Mouse (Mus musculus) embryonic facial prominence, embryonic 12.5 days (tissue): ENCODE results near the gene Epb41l4b. TPM values are rescaled to one million over a fixed set of nuclear protein-coding genes. Genes with fewer than 3 reads are reported as not detected.

Experiments used
- ATAC-seq: fragments of 200-750 bp; cut with Nextera tagmentation; 2 replicates; pipeline ENCODE4 v1.8.0; 2017; ENCODE audit not compliant: insufficient number of reproducible peaks, insufficient read depth, low FRiP score, low TSS enrichment
- H3K27ac ChIP-seq: fragments of 300-500 bp; sonication (generic); 2 replicates; pipeline ENCODE4 v1.5.1; 2016; ENCODE audit warnings: mild to moderate bottlenecking
- H3K27me3 ChIP-seq: fragments of 300-500 bp; sonication (generic); 2 replicates; pipeline ENCODE4 v1.6.1; 2016; ENCODE audit warnings: mild to moderate bottlenecking, moderate library complexity
- H3K36me3 ChIP-seq: fragments of 300-500 bp; sonication (generic); 2 replicates; pipeline ENCODE4 v1.6.1; 2016; ENCODE audit warnings: mild to moderate bottlenecking
- H3K4me1 ChIP-seq: fragments of 300-500 bp; sonication (generic); 2 replicates; pipeline ENCODE4 v1.6.1; 2016
- H3K4me2 ChIP-seq: fragments of 300-500 bp; sonication (generic); replicated peaks from 2 replicates; pipeline ENCODE4 v1.6.1; 2016; ENCODE audit warnings: mild to moderate bottlenecking, moderate library complexity
- H3K4me3 ChIP-seq: fragments of 300-500 bp; sonication (generic); 2 replicates; pipeline ENCODE4 v1.5.1; 2016; ENCODE audit warnings: mild to moderate bottlenecking
- H3K9ac ChIP-seq: fragments of 300-500 bp; sonication (generic); 2 replicates; pipeline ENCODE4 v1.6.1; 2016; ENCODE audit warnings: mild to moderate bottlenecking, moderate library complexity
- H3K9me3 ChIP-seq: fragments of 300-500 bp; sonication (generic); 2 replicates; pipeline ENCODE4 v1.6.1; 2016; ENCODE audit warnings: mild to moderate bottlenecking, moderate library complexity
- WGBS: fragments of 180-500 bp; shearing (Covaris S2); methylation state at CpG from one replicate; pipeline ENCODE4 v1.1.7; 2016; 5-methylcytosine and 5-hydroxymethylcytosine counted together
- polyA plus RNA-seq: library from polyadenylated mRNA; unstranded; fragments of >200 nt; fragmentation: Nextera tagmentation; extraction: Ambion mirVana; gene quantifications from 2 replicates; pipeline ENCODE4 v1.2.1, GENCODE M21; 2016

Gene Epb41l4b
- polyA plus RNA-seq, 1 experiment from 2014 or later: 3.0 TPM

DNA sequence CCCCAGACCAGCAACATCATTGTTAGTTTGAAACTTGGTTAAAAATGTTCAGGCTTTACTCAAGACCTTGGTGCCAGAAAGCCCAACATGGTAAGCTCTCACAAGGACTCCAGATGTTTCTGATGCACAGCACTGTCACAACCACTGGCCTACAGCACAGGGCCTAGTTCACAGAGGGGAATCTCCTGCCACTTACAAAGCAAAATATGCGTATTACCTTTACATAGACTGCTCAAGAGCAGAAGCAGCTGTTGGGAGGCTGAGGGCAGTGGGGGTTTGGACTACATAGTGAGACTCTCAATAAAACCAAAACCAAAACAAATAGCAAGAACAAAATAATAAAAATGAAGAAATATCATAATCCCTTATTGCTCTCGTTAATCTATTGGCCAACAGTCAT is 141.8 kb downstream of the Epb41l4b start:
- H3K4me1 ChIP-seq: 0 out of 2 replicates have a peak, but pooled peaks cover 2% of the 10 kb centered on the region
- H3K9me3 ChIP-seq: no peaks in the 10 kb centered on the region
- H3K27ac ChIP-seq: no peak overlapping the region
- no peak for ATAC-seq
- H3K4me2 ChIP-seq: no peak overlapping the region
- H3K9ac ChIP-seq: no peak overlapping the region
- H3K4me3 ChIP-seq: no peak overlapping the region
- no peaks in the 10 kb centered on the region for H3K36me3 ChIP-seq
- 88% methylated on average over 2 of the region's 2 CpGs for WGBS
- no peaks in the 10 kb centered on the region for H3K27me3 ChIP-seq

GRCm38 (mm10) chr4:56993331-56993730 is 149.9 kb downstream of the Epb41l4b start:
- Histone ChIP-seq H3K27me3 (peaks cover 34% of the 10 kb centered on the region), H3K9me3 (no peaks in the 10 kb centered on the region), H3K4me1 (0 out of 2 replicates have a peak, but pooled peaks cover 5% of the 10 kb centered on the region), H3K9ac (no peak overlapping the region), H3K4me3 (no peak overlapping the region), H3K36me3 (no peaks in the 10 kb centered on the region), H3K4me2 (no peak overlapping the region), H3K27ac (no peak overlapping the region)
- no peak for ATAC-seq
- WGBS: 85% methylated on average over 7 of the region's 7 CpGs

GRCm38 (mm10) chr4:56991951-56992350 is 151.3 kb downstream of the Epb41l4b start:
- Histone ChIP-seq H3K27ac (no peak overlapping the region), H3K4me3 (no peak overlapping the region), H3K36me3 (no peaks in the 10 kb centered on the region), H3K9ac (no peak overlapping the region), H3K9me3 (no peaks in the 10 kb centered on the region), H3K4me1 (0 out of 2 replicates have a peak, but pooled peaks cover 5% of the 10 kb centered on the region), H3K4me2 (no peak overlapping the region), H3K27me3 (peaks cover 37% of the 10 kb centered on the region)
- no peak for ATAC-seq
- 56% methylated on average over 2 of the region's 2 CpGs for WGBS

DNA sequence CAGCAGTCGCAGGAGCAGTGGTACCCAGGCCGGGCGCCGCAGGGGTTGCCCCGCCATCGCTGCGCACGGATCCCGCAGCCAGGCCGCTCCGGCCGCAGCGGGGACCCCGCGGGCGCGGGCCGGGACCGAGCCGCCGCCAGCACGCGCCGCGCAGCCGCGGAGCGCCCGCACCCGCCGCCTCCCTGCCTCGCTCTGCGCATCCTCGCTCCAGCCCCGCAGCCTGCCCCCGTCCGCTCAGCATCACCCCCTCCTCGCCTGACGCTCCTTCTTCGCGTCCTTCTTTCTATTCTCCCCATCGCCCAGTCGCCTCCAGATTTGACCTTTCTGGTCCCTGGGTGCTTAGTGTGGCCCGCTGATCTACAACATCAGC is 153.0 kb downstream of the Epb41l4b start, which contains the start of gene Frrs1l:
Frrs1l (minus strand) TSS at position 177 of the 370 bp plus-strand sequence.
- peaks cover 33% of the 10 kb centered on the region for H3K27me3 ChIP-seq
- no peak within 1 kb of the TSS for H3K27ac ChIP-seq
- H3K9me3 ChIP-seq: no peaks in the 10 kb centered on the region
- 1% methylated on average over 42 of the region's 44 CpGs for WGBS
- H3K9ac ChIP-seq: peak within 1 kb of the TSS; percentile 77
- peak; percentile 77; the same call in 1 of the 2 replicates for ATAC-seq
- 0 out of 2 replicates have a peak, but pooled peaks cover 5% of the 10 kb centered on the region for H3K4me1 ChIP-seq
- no peaks in the 10 kb centered on the region for H3K36me3 ChIP-seq
- H3K4me3 ChIP-seq: peak within 1 kb of the TSS; percentile 75
- H3K4me2 ChIP-seq: peak within 1 kb of the TSS; percentile 97

DNA sequence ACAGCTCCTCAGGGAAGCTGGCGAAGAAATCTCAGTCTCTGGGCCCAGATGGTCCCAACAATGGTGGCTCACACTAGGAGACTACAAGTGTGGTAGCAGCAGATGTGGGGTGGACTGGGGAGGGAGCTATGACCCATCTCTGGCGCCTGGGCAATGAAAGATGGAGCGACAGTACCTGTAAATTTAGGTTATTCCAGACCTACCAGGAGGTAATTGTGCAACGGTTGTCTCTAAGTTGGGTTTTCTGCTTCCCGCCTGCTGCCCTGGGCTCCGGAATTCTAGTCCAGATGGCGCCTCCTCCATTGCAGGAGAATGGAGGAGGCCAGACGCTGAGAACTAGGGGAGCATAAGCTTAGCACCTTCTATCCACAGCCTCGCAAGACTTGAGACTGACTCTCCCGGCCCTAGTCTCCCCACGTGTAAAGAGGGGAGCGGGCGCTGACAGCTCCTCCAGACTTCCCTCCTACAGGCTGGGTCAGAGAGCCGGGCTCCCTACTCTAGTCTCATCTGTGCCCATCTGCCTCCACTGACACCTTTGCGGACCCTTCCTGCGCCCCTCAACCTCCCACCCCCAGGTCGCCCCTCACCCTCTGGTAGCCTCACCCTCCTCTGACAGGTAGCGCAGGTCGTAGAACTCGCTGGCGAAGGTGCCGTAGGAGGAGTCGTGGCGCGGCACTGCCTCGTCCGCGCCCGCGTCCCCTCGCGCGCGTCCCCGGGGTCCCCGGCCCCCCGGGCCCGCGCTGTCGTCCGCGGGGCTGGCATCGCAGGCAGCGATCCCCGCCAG is 153.6 kb downstream of the Epb41l4b start:
- Histone ChIP-seq H3K4me1 (0 out of 2 replicates have a peak, but pooled peaks cover 5% of the 10 kb centered on the region), H3K9me3 (no peaks in the 10 kb centered on the region), H3K9ac (peak overlapping the region; percentile 77), H3K4me2 (peak overlapping the region; percentile 97), H3K27ac (no peak overlapping the region), H3K36me3 (no peaks in the 10 kb centered on the region), H3K4me3 (peak overlapping the region; percentile 75), H3K27me3 (peaks cover 33% of the 10 kb centered on the region)
- 2% methylated on average over 32 of the region's 45 CpGs for WGBS
- ATAC-seq: 0 out of 2 replicates have a peak, but pooled peaks have one; percentile 47

DNA sequence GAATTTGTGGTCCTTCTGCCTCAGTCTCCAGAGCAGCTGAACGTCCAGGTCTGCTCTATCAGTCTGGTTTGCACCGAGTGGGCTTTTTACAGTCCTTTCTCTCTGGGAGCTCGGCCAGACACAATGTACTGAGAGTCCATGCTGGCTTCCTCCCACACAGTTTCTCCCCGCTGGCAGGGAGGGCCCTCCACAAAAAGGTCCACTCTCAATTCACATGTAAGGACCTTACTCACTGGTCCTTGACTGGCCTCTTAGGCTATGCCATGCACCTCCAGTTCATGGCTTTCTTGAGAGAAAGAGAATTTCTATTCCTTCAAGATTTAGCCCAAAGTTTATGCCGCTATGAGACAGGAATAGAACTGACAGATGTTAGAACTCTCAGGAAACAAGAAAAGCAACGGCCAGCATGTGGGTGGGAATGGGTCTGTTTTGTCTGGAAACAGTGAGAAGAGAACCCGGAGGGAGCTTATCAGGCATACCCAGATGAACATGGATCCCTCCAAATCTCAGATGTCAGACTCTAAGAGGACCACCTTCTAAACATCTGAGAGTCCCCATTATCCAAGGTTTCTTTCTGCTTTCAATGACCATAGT is 177.6 kb downstream of the Epb41l4b start:
- H3K36me3 ChIP-seq: no peaks in the 10 kb centered on the region
- no peak overlapping the region for H3K4me3 ChIP-seq
- H3K4me1 ChIP-seq: no peaks in the 10 kb centered on the region
- no peak for ATAC-seq
- no peaks in the 10 kb centered on the region for H3K27me3 ChIP-seq
- no peaks in the 10 kb centered on the region for H3K9me3 ChIP-seq
- no peak overlapping the region for H3K27ac ChIP-seq
- H3K4me2 ChIP-seq: no peak overlapping the region
- WGBS: 78% methylated on average over 7 of the region's 7 CpGs
- H3K9ac ChIP-seq: no peak overlapping the region

DNA sequence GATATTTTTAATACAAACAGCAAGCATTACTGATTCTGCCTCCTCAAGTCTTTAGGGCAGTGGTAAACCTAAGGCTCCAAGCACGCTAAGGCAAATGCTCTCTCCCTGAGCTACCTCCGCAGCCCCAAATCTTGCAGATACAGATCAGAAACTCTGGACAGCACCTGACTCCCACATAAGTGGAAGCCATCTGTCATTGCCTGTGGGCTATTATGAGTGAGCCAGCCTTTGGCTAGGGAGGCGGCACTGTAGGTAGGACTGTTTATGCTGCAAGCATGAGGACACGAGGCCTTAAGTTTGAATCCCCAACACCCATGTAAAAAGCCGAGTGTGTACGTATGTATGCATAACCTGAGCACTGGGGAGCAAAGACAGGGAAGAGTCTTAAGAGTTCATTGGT is 179.6 kb downstream of the Epb41l4b start:
- H3K36me3 ChIP-seq: no peaks in the 10 kb centered on the region
- ATAC-seq: no peak
- H3K27me3 ChIP-seq: no peaks in the 10 kb centered on the region
- H3K4me1 ChIP-seq: no peaks in the 10 kb centered on the region
- no peak overlapping the region for H3K4me2 ChIP-seq
- H3K4me3 ChIP-seq: no peak overlapping the region
- no peaks in the 10 kb centered on the region for H3K9me3 ChIP-seq
- no peak overlapping the region for H3K27ac ChIP-seq
- no peak overlapping the region for H3K9ac ChIP-seq
- 81% methylated on average over 6 of the region's 6 CpGs for WGBS

GRCm38 (mm10) chr4:56961320-56961925 is 181.8 kb downstream of the Epb41l4b start:
- WGBS: 80% methylated on average over 12 of the region's 12 CpGs
- no peaks in the 10 kb centered on the region for H3K4me1 ChIP-seq
- no peak overlapping the region for H3K27ac ChIP-seq
- H3K9ac ChIP-seq: no peak overlapping the region
- H3K9me3 ChIP-seq: no peaks in the 10 kb centered on the region
- no peak overlapping the region for H3K4me3 ChIP-seq
- no peaks in the 10 kb centered on the region for H3K27me3 ChIP-seq
- H3K4me2 ChIP-seq: no peak overlapping the region
- no peaks in the 10 kb centered on the region for H3K36me3 ChIP-seq
- no peak for ATAC-seq

- H3K4me2 ChIP-seq: no peak overlapping the region
- H3K27me3 ChIP-seq: no peaks in the 10 kb centered on the region
- H3K4me3 ChIP-seq: no peak overlapping the region
- 58% methylated on average over 9 of the region's 9 CpGs for WGBS
- no peaks in the 10 kb centered on the region for H3K9me3 ChIP-seq
- H3K9ac ChIP-seq: no peak overlapping the region
- ATAC-seq: no peak
- H3K36me3 ChIP-seq: no peaks in the 10 kb centered on the region
- H3K27ac ChIP-seq: no peak overlapping the region
- no peaks in the 10 kb centered on the region for H3K4me1 ChIP-seq
Measured at GRCm38 (mm10) chr4:56957518-56957917, 185.7 kb downstream of the Epb41l4b start.

GRCm38 (mm10) chr4:56953235-56953634 is 190.0 kb downstream of the Epb41l4b start:
- no peak overlapping the region for H3K27ac ChIP-seq
- no peaks in the 10 kb centered on the region for H3K9me3 ChIP-seq
- H3K4me2 ChIP-seq: no peak overlapping the region
- WGBS: 66% methylated on average over 6 of the region's 6 CpGs
- no peaks in the 10 kb centered on the region for H3K27me3 ChIP-seq
- no peaks in the 10 kb centered on the region for H3K4me1 ChIP-seq
- no peak overlapping the region for H3K4me3 ChIP-seq
- H3K9ac ChIP-seq: no peak overlapping the region
- ATAC-seq: no peak
- no peaks in the 10 kb centered on the region for H3K36me3 ChIP-seq

DNA sequence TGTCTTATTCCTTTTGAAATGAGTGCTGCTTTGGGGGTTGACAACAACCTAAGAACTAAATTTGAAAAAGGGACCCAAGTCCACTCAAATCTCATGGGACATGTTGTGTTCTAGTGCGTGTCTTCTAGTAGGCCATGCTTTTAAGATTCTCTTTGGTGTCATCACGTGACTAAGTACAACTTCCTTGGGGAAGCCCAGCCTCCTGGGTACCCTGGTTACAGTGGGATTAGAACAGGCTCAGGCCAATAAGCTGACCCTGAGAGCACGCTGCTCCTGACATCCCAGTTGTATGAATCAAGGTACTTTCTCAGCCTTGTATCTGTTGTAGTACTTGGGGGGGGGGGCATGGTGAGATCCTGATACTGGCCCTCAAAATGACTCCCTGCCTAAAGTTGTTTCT is 191.5 kb downstream of the Epb41l4b start:
- Histone ChIP-seq H3K36me3 (no peaks in the 10 kb centered on the region), H3K9ac (no peak overlapping the region), H3K9me3 (no peaks in the 10 kb centered on the region), H3K27me3 (no peaks in the 10 kb centered on the region), H3K4me3 (no peak overlapping the region), H3K4me2 (no peak overlapping the region), H3K4me1 (no peaks in the 10 kb centered on the region), H3K27ac (no peak overlapping the region)
- WGBS: 85% methylated on average over 3 of the region's 3 CpGs
- ATAC-seq: no peak

GRCm38 (mm10) chr4:56949494-56949893 is 193.7 kb downstream of the Epb41l4b start:
- no peak overlapping the region for H3K27ac ChIP-seq
- no peak overlapping the region for H3K4me2 ChIP-seq
- 68% methylated on average over 6 of the region's 6 CpGs for WGBS
- ATAC-seq: no peak
- no peaks in the 10 kb centered on the region for H3K9me3 ChIP-seq
- no peaks in the 10 kb centered on the region for H3K27me3 ChIP-seq
- peaks cover 14% of the 10 kb centered on the region for H3K4me1 ChIP-seq
- H3K36me3 ChIP-seq: no peaks in the 10 kb centered on the region
- no peak overlapping the region for H3K4me3 ChIP-seq
- H3K9ac ChIP-seq: no peak overlapping the region
